Mouse (Mus musculus) megakaryocyte, embryonic 14.5 days (primary cell): Measurements from ENCODE around the gene Mesp2.

Source experiments
- FLI1 ChIP-seq: IDR thresholded peaks from 2 replicates; pipeline ENCODE4 v1.6.1; 2012; ENCODE audit warnings: low read length, inconsistent platforms, mixed read lengths
- GATA1 ChIP-seq: IDR thresholded peaks from 3 replicates; pipeline ENCODE4 v1.6.1; 2012; ENCODE audit warnings: mixed read lengths, low read length, inconsistent platforms, borderline replicate concordance

DNA sequence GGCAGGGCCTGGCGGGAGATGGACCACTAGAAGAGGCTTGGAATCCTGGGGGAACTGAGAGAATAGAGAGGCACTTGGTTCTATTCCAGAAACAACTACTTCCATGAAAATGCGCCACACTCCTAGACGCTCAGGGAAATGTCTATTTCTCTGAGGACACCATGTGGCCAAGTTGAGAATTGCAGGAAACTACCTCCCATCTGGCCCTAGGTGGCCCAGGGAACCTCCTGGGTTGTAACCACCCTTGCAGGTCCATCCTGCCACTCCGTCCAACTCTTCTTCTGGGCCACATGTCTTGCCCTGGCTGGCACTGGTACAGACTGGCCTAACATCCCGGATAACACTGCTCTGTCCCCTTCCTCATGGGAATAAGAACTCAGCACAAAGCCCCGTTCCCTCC is 24.2 kb upstream of the Mesp2 start:
- no peak for TF ChIP-seq GATA1
- TF ChIP-seq FLI1 = no peak
